Mouse (Mus musculus): Measurements from ENCODE around the gene Eif5a2.
"Not testable (repeated sequence)": the region's sequence is repeated elsewhere in the genome, so short reads cannot be mapped to it uniquely, and the experiment has no call there.

The Eif5a2 gene

GRCm38 (mm10) chr3:28780994-28781393, at the start of gene Eif5a2:
Gene Eif5a2, plus strand, starts transcription at chr3:28781276.
- peak; percentile 95 for DNase-seq

GRCm38 (mm10) chr3:28734712-28735111, 46.4 kb upstream of the Eif5a2 start:
- no peak for DNase-seq

- DNase-seq, result no peak
Measured at GRCm38 (mm10) chr3:28736981-28737380, 44.1 kb upstream of the Eif5a2 start.

GRCm38 (mm10) chr3:28740353-28740752, 40.7 kb upstream of the Eif5a2 start:
- no peak for DNase-seq

GRCm38 (mm10) chr3:28743251-28743650, 37.8 kb upstream of the Eif5a2 start:
- peak; percentile 4 for DNase-seq

- DNase-seq, result peak; percentile 69
Measured at GRCm38 (mm10) chr3:28745835-28746483, 35.1 kb upstream of the Eif5a2 start.

GRCm38 (mm10) chr3:28748151-28748550, 32.9 kb upstream of the Eif5a2 start:
- no peak for DNase-seq

GRCm38 (mm10) chr3:28748956-28749355, 32.1 kb upstream of the Eif5a2 start:
- no peak for DNase-seq

- DNase-seq, result no peak
Measured at GRCm38 (mm10) chr3:28755477-28755876, 25.6 kb upstream of the Eif5a2 start.

- DNase-seq, result no peak
Measured at GRCm38 (mm10) chr3:28761225-28761789, 19.8 kb upstream of the Eif5a2 start.

GRCm38 (mm10) chr3:28766935-28767334, 14.1 kb upstream of the Eif5a2 start:
- DNase-seq, result no peak

- no peak for DNase-seq
Measured at GRCm38 (mm10) chr3:28768222-28768621, 12.9 kb upstream of the Eif5a2 start.

GRCm38 (mm10) chr3:28772919-28773318, 8.2 kb upstream of the Eif5a2 start:
- DNase-seq, result not testable (repeated sequence)

- no peak for DNase-seq
Measured at GRCm38 (mm10) chr3:28775361-28775760, 5.7 kb upstream of the Eif5a2 start.

GRCm38 (mm10) chr3:28775958-28776357, 5.1 kb upstream of the Eif5a2 start:
- DNase-seq, result no peak

GRCm38 (mm10) chr3:28776491-28776890, 4.6 kb upstream of the Eif5a2 start:
- no peak for DNase-seq

- DNase-seq, result no peak
Measured at GRCm38 (mm10) chr3:28780511-28780910, 565 bp upstream of the Eif5a2 start.

- no peak for DNase-seq
Measured at GRCm38 (mm10) chr3:28781422-28781821, 346 bp downstream of the Eif5a2 start.

GRCm38 (mm10) chr3:28781848-28782247, 772 bp downstream of the Eif5a2 start:
- DNase-seq, result no peak

- DNase-seq, result peak; percentile 26
Measured at GRCm38 (mm10) chr3:28784176-28784575, 3.1 kb downstream of the Eif5a2 start.

- no peak for DNase-seq
Measured at GRCm38 (mm10) chr3:28794835-28795234, 13.8 kb downstream of the Eif5a2 start.

- DNase-seq, result peak; percentile 96
Measured at GRCm38 (mm10) chr3:28805301-28806097, 24.4 kb downstream of the Eif5a2 start, which contains the start of gene Rpl22l1. Gene Rpl22l1, plus strand, starts transcription at chr3:28805436.

- DNase-seq, result no peak
Measured at GRCm38 (mm10) chr3:28808039-28808643, 27.1 kb downstream of the Eif5a2 start.
